Mouse (Mus musculus) ovary, adult 18-20 months (tissue): Measurements from ENCODE around the gene Apela.
"Not testable (repeated sequence)": the region's sequence is repeated elsewhere in the genome, so short reads cannot be mapped to it uniquely, and the experiment has no call there.

ENCODE experiments used
- DNase-seq: peaks from one replicate; pipeline ENCODE4 v3.0.0; 2022; ENCODE audit warnings: low spot score, mixed read lengths

The Apela gene

DNA sequence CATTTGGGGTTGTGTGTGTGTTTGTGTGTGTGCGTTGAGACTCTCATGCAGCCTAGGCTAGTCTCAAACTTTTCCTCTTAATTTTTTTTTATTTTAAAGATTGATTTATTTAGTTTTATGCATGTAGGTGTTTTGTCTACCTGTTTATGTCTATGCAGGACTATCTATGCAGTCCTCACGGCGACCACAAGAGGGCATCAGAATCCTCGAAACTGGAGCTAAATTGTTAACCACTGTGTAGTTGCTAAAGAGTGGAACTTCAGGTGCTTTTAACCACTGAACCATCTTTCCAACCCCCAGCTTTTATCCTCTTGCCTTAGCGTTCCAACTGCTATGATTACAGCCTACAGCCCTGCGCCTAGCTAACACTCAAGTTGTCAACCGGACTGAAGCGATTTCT lies 14.7 kb downstream of the Apela start:
- DNase-seq = no peak

DNA sequence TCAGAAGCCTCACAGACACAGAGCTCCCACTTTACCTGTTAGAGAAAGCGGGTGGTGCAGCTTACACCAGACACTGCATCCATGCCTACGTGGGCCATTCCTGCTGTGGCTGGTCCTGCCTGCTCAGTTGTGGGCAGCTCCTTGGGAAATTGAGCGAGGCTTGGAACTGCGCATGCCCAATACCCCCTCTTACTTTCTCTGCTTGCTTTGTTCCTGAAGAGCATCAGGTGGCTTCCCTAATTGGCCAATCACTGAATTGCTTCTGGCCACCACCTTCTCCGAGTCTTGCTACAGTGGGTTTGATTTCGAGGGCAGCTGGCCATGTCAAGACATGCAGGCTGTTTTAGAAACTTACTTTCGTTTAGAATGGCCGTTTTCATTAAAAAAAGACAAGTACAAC lies 18.7 kb downstream of the Apela start, which contains the start of the genes Trim61 and Trim60:
Trim61 (minus strand) TSS at position 101 of the 400 bp plus-strand sequence.
Trim60 (minus strand) TSS at position 162 of the 400 bp plus-strand sequence.
- no peak for DNase-seq

DNA sequence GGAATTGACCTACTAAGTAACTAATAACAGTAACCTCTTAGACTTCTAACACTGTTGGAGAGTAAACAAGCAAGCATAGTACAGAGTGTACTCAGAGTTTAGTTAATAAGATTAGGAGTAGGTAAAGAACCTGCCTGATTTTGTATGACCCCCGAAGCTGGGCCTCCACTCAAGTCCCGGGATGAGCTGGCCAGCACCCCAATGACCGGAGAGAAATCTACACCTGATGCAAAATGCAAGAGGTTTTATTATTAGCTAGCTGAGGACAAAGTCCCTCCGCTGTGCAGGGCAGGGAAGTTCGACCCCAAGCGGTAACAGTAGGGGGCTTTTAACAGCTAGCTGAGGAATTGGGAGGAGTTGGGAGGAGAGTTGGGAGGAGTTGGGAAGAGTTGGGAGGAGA lies 29.5 kb downstream of the Apela start:
- not testable (repeated sequence) for DNase-seq

DNA sequence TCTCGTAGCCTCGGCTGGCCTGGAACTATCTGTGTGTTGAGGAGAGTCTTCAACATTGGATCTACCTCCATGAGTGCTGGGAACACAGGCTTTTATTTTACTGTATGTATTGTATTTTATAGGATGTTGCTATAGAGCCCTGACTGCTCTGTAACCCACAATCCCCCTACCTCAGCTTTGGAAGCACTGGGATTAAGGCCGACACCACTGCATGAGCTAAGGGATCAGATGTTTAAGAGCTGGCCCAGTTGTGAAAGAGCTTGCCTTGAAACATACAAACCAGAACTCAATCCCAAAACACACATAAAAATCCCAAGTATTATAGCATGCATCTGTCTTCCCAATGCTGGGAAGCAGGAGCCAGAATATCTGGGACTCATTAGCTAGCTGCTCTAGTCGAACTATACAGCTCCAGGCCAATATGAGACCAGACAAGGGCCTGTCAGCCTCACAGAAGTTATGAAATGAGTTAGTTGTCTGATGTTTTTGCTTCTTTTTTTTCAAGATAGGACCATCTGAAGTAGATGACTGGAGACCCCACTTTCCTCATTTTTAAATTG lies 38.2 kb downstream of the Apela start:
- DNase-seq = no peak

DNA sequence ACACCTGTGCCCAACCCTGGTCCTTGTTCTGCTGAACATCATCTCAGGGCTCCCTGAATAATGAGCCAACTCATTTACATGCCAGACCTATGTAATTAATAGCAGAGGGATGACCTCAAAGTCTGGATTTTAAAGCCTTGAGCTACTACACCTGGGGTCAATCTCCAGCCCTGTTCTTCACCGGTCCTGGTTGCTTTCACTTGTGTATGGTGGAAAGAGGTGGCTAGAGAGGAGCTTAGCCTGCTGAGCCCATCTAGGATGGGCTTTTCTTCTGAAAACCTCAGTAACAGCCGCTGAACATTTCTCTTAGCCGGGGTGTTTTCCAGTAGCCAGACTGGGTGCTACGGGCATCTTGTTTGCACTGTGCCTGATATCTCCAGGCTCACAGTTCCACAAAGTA lies 49.4 kb downstream of the Apela start, which contains the start of gene Trim75:
Trim75 (minus strand) TSS at position 101 of the 400 bp plus-strand sequence.
- DNase-seq = no peak

DNA sequence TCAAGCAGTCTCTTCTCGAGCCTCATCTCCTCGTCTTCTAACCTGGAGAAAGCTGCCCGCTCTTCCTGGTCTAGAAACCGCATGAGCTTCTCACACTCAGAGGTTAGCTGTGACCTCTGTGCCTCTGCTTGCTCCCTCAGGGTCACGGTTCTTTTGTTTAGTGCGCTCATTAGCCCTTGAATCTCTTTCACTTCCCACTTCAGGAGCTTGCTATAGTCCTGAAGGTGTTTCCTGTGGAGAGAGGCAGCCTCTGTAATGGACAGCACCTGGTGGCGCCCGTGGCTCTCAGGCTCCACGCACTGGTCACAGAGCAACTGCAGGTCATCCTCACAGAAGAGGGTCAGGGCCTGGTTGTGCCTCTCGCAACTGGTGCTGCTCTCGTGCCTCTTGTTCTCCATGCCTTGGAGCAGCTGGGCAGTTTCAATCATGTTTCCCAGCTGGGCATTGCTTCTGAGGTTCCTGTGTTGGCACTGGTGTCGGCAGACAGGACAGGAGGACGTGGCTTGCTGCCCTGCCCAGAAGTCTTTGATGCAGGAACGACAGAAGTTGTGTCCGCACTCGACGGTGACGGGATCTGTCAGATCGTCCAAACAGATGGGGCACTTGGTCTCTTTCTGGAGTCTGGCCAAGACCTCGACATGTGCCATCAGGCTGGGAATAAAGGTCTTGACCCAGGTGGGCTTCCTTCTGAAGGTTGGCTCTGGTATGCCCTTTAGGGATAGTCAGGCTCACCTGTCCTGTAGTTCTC lies 53.8 kb downstream of the Apela start:
- DNase-seq = no peak
